Mouse (Mus musculus): ENCODE results near the gene 4930426L09Rik.

4930426L09Rik gene

DNA sequence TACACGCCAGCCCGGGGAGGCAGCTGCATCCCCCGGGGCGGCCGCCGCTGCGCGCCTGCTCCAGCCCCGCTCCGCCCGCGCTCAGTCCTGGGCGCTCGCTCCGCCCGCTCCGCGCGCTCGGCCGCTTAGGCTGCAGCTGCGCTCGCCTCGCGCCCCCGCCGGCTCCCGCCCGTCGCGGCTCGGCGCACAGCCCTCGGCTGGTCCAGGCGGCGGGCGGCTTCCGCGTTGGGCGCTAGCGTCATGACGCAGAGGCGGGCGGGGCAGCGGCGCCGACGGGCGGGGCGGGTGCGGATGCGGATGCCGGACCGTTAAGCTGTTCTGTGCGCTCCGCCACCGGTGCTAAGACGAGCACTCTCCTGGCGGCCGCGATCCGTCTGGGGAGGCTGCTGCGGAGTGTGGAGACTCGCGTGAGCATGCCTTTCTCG, at the start of gene 4930426L09Rik, which contains the start of gene Pip4k2a:
Gene 4930426L09Rik, plus strand, starts transcription at position 290 of the 425 bp plus-strand sequence.
Gene Pip4k2a, minus strand, starts transcription at position 73 of the 425 bp plus-strand sequence.
- no peak for DNase-seq (ENCODE audit: extremely low read depth, low read depth)

DNA sequence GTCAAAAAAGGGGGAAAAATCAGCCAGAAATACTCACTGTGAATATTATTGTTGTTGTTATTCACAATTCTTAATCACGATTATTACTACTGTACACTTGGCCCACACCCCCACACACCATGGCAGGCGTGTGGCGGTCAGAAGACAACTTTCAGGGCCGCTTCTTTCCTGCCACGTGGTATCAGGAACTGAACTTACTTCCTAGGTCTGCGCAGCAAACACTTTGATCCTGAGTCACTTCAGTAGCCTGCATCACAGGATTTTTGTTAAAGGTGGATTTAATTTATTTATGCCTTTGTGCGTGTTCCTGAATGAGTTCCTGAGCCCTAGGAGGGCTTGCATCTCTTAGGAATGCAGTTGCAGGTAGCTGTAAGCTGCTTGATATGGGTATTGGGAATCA, 49.4 kb upstream of the 4930426L09Rik start:
- no peak for DNase-seq (ENCODE audit: extremely low read depth, low read depth)

DNA sequence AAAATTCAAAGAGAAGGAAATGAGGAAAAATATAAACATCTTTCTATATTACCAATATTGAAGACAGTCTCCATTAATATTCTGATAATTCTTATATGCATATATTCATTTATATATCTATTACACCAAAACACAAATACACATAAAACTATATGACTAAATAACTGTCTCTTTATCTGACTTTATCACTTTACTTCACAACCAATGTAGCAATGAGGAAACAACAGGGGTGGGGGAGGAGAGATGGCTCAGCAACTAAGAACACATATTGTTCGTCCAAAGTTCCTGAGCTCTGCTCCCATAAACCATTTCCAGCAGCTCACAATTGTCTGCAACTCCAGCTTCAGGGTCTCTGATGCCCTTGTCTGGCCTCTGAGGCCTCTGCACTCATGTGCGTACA, 47.4 kb upstream of the 4930426L09Rik start:
- no peak for DNase-seq (ENCODE audit: extremely low read depth, low read depth)

DNA sequence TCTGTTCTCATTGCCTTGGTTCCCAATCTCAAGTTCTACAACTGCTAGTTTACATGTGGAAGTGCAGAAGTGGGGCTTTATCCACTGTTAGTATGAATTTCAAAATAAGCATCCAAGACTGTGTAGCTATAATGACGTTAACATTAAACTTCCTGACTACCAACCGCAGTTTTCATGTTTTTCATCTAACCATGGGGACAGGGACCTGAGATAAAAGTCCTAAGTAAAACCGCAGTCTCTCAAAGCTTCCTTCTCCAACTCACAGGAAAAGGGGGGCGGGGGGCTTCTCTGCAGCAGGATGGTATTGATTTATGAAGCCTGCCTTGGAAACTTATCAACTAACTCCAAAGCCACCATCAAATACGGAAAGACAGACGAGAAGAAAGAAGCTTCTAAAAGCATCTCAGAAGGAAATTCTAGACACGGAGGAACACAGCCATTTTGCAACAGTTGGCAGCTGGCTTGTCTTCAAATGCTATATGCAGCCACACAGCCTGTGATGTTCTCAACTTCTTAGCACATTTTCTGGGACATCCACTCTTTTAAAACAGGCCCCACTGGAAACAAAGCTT, 46.0 kb upstream of the 4930426L09Rik start:
- DNase-seq (ENCODE audit: extremely low read depth, low read depth), result peak; percentile 97

DNA sequence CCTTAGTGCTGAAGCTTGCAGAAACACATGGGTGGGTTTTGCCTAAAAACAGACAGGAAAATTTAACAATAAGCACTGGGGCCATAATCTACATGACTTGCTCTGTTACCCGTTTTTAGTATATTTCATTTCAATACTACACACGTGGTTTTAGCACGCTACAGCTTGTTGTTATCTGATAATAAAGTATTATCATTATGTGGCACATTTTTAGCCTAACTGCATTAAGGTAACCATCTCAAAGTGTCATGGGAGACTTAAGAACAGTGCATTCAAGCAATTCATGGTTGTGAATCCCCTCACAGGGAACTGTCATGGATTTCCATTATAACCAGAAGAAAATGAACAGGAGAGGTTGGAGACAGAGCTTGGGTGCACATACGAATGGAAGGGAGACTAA, 43.7 kb upstream of the 4930426L09Rik start:
- DNase-seq (ENCODE audit: extremely low read depth, low read depth), result no peak

DNA sequence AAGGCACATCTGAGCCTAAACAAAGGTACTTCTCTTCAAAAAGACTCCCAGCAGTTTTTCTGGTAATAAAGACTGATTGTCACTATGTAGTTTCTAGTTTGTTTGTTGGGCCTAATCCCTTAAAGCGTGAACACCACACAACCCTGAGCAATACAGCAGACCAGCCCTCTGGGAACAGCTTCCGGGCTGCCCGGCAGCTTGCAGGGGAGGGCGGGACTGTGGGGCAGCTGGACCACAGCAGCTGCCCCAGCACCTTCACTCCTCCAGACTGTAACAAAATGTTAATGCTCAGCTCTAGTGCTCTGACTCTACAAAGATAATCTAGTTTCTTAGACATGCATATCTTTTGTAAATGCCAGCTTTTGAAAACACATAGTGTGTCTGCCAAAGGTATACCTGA, 43.1 kb upstream of the 4930426L09Rik start:
- no peak for DNase-seq (ENCODE audit: extremely low read depth, low read depth)

DNA sequence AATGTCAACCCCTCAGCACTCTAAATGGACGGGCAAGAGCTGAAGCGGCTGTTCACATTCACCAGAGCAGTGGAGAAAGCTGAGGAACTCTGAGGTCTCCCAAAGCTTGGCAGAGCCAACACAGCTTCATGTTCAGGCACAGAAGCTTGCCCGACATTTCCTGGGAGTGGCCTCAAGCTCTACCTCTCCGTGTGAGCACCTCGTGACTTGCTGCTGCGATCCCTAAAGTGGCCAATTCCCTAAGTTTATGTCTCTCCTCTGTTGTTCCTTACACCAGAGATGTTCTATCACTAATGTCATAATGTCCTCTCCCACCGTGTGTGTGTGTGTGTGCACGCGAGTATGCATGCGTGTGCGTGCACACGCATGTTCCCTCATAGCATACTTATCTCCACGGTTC, 42.5 kb upstream of the 4930426L09Rik start:
- no peak for DNase-seq (ENCODE audit: extremely low read depth, low read depth)

DNA sequence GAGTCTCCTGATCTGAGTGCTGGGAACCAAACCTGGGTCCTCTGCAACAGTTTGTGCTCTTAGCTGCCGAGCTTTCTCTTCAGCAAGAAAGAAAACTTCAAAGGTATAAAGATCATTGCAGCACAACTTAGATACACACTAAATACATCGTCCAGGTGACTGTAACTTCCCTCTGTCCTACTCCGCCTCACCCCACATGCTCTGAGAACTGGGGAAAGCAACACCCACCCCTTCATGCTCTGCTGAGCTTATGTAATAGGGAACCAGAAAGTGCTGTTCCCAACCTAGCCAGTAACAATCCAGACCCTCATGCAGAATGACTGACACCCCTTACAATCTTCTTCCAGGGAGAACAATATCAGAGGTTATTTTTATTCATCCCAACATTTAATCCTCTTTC, 41.7 kb upstream of the 4930426L09Rik start:
- DNase-seq (ENCODE audit: extremely low read depth, low read depth), result no peak

DNA sequence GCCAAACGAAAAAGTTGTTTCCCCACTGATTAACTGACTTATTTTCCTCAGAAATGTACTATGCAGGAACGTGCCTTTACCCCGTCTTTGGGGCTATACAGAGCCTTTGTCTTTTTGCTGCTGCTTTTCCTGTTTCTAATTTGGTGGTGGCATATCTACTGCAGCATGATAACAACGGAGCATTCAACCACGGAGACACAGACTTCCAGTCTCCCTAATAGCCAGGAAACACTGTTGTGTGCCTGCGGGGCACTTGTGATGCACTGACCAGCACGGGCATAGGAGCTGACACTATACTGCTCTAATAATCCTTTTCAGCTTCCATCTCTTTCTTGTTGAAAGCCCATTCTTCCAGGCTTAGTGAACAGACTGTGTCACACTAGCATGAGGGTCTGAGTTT, 41.2 kb upstream of the 4930426L09Rik start:
- no peak for DNase-seq (ENCODE audit: extremely low read depth, low read depth)

DNA sequence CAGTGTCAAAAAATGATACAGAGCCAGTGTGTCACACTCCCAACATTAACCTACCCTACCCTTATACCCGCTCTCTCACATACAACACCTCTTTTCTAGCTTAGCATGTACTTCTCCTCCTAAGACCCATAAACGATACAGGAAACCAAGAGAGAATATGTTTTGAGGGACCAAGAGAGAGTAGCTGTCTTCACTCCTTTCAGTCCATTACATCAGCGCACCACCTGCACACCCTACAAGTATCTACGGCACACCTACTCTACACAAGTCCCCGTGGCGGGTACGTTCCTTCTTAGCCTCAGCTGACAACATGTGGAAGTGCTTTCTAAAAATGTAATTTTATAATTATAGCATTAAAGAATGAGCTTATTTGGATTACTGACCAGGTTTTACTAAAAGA, 40.7 kb upstream of the 4930426L09Rik start:
- no peak for DNase-seq (ENCODE audit: extremely low read depth, low read depth)

DNA sequence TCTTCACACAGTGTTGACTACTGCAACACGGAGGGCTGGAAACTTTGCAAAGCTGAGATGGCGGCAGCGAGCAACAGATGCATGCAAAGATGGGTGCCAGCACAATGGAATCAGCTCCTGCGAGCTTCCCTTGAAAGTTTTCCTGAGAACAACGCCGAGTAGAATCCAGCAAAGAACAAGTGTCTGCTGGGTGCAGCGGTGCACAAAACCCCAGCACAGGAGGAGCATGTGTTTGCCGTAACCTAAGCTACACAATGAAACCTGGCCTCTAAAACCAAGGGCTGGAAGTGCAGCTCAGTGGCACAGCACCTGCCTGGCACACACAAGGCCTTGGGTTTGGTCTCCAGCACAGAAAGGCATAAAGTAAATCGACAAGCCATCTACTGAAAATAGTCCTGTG, 40.1 kb upstream of the 4930426L09Rik start:
- DNase-seq (ENCODE audit: extremely low read depth, low read depth), result no peak

DNA sequence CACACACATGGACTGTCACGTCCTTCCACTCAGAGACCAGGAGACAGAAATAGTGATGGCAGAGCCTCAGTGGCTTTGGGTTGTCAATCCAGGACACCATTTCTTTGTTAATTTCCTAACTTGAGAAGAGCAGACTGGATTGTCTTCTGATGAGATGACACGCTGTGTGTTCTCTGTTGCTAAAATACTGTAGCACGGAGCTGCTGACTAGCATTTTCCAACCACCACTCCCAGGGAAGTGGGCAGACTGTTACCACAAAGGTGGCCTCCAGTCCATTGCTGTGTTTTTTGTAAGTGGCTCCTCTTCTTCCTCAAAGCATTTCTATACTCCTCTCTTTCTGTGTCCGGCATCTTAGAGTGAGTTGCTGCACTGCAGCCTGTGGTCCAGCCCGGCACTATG, 39.6 kb upstream of the 4930426L09Rik start:
- no peak for DNase-seq (ENCODE audit: extremely low read depth, low read depth)

DNA sequence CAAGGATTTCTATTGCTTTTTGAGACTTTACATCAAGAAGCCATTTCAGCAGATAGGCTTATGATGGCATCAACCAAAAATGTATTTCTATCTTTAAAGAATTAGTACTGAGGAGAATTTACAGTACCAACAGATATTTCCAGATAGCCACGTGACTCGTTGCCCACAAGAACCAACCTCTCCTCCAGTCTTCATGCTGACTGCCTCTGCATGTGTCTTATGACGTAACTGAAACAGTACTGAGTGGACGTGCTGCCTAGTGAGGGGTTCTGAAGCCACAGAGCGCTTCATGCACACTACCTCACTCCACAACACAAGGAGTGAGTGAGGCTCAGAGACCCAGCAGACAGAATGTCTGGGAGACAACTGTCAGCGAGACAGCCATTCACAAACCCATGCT, 39.1 kb upstream of the 4930426L09Rik start:
- no peak for DNase-seq (ENCODE audit: extremely low read depth, low read depth)

DNA sequence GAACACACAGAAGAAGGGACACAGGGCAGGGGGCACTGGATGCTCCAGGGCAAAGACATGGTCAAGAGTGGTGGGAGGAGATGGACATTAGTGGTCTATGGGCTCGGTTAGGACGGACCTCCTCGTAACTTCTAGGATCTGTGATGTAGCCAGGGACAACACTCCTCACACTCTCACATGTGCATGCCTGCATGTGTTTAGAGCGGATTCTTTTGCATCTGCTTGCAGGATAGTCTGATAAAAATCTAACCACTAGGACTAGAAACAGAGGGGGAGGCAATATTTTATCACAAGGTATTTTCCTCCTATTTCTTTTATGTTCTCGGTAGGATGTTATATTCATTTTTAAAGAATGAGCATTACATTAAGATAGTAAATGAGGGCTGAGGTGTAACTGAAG, 38.6 kb upstream of the 4930426L09Rik start:
- no peak for DNase-seq (ENCODE audit: extremely low read depth, low read depth)

DNA sequence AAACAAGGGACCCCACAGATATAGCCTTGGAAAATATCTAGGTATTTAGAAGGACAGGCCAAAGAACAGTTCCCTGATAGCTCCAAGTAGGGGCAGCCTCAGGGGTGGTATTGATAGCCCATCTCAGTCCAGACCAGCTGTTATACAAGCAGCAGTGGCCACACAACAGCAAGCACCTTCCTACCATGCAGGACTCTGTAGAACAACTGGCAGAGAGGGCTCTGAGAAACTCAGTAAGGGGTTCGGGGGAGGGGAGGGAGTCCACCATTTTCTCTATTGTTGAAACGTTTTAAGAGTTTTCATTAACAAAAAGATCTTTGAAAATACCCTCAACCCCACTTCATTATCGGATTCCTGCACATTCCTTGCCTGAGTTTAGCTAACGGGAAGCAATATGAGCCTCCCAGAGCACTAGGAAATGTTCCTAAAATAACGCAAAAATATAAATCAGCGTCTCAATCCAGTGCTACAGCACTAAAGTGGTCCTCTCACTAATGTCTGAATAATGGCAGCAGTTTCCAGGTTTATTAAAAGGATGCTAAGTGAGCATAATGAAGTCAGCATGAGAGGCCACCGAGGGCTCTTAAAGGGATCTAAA, 37.7 kb upstream of the 4930426L09Rik start:
- DNase-seq (ENCODE audit: extremely low read depth, low read depth), result no peak

DNA sequence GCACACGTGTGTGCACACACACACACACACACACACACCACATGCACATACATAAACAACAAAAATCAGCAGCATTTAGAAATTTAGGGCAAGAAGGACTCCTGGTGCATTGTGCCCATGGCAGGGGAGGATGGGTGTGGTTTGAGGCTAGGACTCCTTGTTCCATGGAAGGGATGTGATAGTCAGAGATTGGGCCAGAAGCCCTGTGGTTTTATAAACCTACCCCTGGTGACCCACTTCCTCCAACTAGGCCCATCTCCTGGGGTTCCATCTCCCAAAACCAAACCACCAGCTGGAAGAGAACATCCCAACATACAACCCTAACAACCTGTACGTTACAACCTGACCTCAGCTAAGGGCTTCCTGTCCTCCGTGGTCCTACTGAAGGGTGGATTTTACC, 35.6 kb upstream of the 4930426L09Rik start:
- no peak for DNase-seq (ENCODE audit: extremely low read depth, low read depth)

DNA sequence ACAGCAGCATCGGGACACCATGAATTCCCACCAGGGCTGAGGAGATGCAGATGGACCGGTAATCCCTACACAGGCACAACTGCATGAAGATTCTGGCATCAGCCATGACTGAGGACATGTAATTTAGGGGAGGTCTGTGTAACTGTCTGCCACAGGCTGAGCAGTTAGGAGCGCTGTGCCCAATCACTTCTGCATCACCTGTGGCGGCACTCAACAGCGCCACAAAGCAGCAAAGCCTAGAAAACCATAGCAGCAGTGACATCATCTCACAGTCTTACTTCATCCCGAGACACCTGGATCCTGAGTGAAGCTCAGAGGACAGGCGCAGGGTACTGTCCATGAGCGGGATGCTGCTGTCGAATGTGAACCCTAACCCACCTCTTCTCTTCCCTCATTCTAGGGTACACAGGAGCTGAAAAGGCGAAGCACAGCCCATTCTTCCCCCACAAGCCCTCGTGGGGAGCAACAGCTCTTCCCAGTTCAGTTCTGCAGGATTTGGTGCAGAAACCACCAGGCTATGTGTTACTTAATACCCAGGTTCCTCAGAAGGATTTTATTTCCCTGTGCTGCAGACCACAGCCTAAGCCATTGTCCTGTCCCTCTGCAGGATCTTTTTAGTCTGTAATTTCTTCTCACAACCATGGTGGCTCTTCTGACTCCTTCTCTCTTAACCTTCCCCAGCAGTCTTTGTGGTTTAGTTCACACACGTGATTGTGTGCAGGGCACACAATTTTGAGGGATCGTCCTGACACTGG, 34.7 kb upstream of the 4930426L09Rik start:
- no peak for DNase-seq (ENCODE audit: extremely low read depth, low read depth)

DNA sequence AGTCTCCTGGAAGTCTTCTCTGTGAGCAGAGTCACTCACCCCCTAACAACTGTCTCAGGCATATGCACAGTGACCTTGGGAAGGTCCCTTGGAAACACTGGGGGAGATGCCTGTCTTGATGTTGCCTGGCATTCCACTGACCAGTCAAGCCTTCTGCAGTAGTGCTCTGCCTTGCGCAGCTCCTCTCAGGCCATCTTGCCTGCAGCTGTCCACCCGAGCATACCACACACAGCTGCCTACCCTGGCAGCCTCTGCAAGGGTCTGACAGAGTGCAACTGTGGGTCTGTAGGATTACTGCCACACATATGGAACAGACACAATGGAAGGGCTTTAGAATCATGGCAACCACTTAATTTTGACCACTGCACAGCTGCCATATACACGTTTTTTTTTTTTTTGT, 33.0 kb upstream of the 4930426L09Rik start:
- no peak for DNase-seq (ENCODE audit: extremely low read depth, low read depth)

DNA sequence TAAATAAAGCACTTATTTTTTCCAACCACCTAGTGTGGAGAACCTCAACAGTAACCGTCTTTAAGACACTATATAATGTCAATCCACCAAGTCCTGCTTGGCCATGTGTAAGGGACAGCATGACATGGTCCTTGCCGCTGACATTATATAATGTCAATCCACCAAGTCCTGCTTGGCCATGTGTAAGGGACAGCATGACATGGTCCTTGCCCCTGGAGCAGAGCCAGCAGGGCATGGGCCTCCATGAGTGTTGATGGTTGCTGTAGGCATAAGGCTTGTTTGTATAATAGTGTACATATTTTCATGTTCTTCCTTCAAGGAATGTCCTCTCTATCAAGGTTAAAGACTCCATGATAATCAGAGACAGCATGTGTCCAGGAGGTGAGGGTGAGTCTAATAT, 32.2 kb upstream of the 4930426L09Rik start:
- DNase-seq (ENCODE audit: extremely low read depth, low read depth), result no peak

DNA sequence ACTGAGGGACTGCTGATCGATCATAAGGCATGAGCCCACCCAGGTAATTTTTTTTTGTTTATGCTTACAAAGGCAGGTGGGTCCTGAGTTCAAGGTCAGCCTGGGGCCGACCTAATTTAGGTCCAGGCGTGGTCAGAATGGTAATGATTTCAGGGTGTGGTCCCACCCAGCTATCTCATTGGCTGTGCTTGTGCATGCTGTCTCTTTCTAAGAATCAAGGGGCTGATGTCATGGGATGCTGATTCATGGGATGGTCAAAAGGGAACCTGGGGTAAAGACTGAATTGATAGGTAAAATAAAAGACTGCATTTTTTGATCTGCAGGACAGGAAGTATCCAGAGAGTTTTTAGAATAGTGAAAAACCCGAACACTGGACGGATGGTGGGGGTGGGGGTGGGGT, 31.6 kb upstream of the 4930426L09Rik start:
- DNase-seq (ENCODE audit: extremely low read depth, low read depth), result no peak

DNA sequence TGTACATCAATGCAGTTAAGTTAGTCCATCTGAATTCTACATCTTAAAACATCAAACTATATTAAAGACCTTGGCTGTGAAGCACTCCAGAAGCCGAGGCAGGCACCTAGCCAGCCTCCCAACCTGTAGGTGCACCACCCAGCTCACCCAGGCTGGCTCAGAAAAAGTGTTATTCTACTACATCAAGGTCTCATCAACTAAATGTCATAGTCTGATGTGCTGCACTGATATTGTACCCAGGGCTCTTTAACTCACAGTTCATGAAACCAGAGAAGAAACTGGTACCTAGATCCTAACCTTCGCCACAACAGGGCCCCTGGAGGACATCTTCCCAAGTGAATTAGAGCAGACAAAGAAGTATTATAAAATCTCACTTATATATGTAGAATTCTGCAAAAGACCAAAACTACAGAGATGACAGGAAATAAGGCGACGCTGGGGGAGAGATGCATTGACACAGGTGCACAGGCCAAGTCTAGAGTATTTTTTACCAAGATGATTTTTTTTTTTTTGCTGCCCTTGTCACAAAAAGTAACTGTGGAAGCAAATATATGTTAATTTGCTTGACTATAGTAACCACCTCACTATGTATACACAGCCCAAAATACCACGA, 30.6 kb upstream of the 4930426L09Rik start:
- no peak for DNase-seq (ENCODE audit: extremely low read depth, low read depth)

DNA sequence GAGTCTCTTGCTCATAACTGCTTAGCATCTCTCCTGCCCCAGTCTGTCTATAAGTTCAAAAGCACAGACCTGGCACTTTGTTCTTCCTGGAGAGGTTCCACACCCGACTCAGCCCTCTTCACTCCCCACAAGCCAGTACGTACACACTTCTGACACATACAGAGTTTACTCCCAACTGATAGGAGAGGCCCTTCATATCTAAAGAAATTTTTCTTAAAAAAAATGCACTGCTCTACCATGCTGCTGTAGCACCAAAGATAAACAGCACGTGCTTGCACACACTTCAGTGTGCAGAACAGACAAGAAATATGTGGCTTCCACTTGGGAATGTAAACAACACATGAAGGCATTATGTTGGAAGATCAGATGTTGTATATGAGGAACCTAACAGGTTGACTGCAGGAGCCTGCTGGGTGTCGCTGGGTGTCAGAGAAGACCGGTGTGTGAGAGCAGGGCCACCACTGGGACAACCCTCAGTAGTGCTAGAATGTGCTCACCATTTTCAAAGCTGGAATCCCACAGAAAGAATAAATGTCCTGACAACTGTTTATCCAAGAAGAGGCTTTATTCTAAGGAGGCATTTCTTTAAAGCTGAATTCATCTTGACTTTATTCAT, 29.0 kb upstream of the 4930426L09Rik start:
- no peak for DNase-seq (ENCODE audit: extremely low read depth, low read depth)
